ENCODE assay signal across 36 mouse cellular contexts in the genomic region with DNA sequence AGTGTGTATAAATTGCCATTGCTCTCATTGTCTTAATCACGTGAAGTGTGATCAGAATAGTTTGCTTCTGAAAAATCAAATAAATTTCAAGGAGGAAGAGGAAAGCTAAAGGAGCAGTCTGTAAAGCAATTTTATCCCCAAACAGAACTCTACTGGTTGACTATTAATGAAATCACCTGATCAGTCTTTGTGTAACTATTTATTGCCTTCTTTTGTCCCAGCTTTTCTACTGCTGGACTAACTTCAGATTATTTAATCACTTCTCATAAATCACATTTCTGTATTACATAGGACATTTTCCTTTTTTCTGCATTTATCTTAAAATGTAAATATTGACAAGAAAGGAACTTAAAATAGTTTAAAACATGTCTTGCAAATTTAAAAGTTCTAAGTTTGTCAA.
"Had no signal": no experiment of that assay in that cellular context is flagged by ENCODE, and none has a peak within 500 bp of the region (broad histone marks: within the 10 kb centered on the region; RNA-seq: fewer than 3 reads in every experiment).

No protein-coding gene starts in this region.

- H3K36me3 ChIP-seq: heart, embryonic 10.5 days; heart, embryonic 12.5 days; heart, embryonic 13.5 days; heart, embryonic 15.5 days; hindbrain, embryonic 10.5 days; hindbrain, embryonic 12.5 days; hindbrain, embryonic 13.5 days; hindbrain, embryonic 15.5 days; intestine, embryonic 15.5 days; kidney, embryonic 15.5 days had no signal

- DNase-seq: heart, adult 2 months; heart, postnatal 10 days; heart, postnatal 14 days; heart, postnatal 36 days; heart, postnatal 4 days; kidney, adult 11 months; kidney, adult 18-20 months; kidney, adult 2 months; kidney, adult 8-10 months; kidney, adult 9 months; kidney, postnatal 10 days; kidney, postnatal 14 days; kidney, postnatal 25 days; kidney, postnatal 36 days; kidney, postnatal 4 days; layer of hippocampus, adult 9-11 months; layer of hippocampus, postnatal 36 days had no signal

- H3K4me3 ChIP-seq: heart, adult 2 months; heart, embryonic 10.5 days; heart, embryonic 12.5 days; heart, embryonic 13.5 days; heart, embryonic 15.5 days; hindbrain, embryonic 10.5 days; hindbrain, embryonic 12.5 days; hindbrain, embryonic 13.5 days; hindbrain, embryonic 15.5 days; intestine, embryonic 15.5 days; kidney, embryonic 15.5 days; layer of hippocampus, adult 2 months had no signal

- H3K9ac ChIP-seq: heart, embryonic 12.5 days; heart, embryonic 13.5 days; heart, embryonic 15.5 days; hindbrain, embryonic 12.5 days; hindbrain, embryonic 13.5 days; hindbrain, embryonic 14.5 days; hindbrain, embryonic 15.5 days; intestine, embryonic 15.5 days; kidney, embryonic 15.5 days had no signal

- ATAC-seq: hindbrain, embryonic 16.5 days; hindbrain, postnatal 0 days; inflammation-experienced regulatory T-cells, adult 6 months; intestine, embryonic 15.5 days; intestine, embryonic 16.5 days; intestine, postnatal 0 days had no signal

- H3K4me2 ChIP-seq: heart, embryonic 11.5 days; heart, embryonic 12.5 days; heart, embryonic 13.5 days; heart, embryonic 15.5 days; hindbrain, embryonic 12.5 days; hindbrain, embryonic 13.5 days; hindbrain, embryonic 14.5 days; hindbrain, embryonic 15.5 days; intestine, embryonic 15.5 days; kidney, embryonic 15.5 days had no signal

- H3K4me1 ChIP-seq: heart, embryonic 10.5 days; heart, embryonic 12.5 days; heart, embryonic 13.5 days; heart, embryonic 15.5 days; hindbrain, embryonic 10.5 days; hindbrain, embryonic 12.5 days; hindbrain, embryonic 13.5 days; hindbrain, embryonic 15.5 days; intestine, embryonic 15.5 days; kidney, embryonic 15.5 days had no signal

- H3K27me3 ChIP-seq: heart, embryonic 12.5 days; heart, embryonic 13.5 days; heart, embryonic 15.5 days; hindbrain, embryonic 12.5 days; hindbrain, embryonic 13.5 days; hindbrain, embryonic 15.5 days; intestine, embryonic 15.5 days; kidney, embryonic 15.5 days had no signal

- H3K9me3 ChIP-seq: heart, embryonic 10.5 days; heart, embryonic 12.5 days; heart, embryonic 13.5 days; heart, embryonic 15.5 days; hindbrain, embryonic 10.5 days; hindbrain, embryonic 12.5 days; hindbrain, embryonic 13.5 days; hindbrain, embryonic 15.5 days; intestine, embryonic 15.5 days; kidney, embryonic 15.5 days had no signal

- H3K27ac ChIP-seq: heart, adult 2 months; heart, embryonic 10.5 days; heart, embryonic 13.5 days; heart, embryonic 15.5 days; hindbrain, embryonic 10.5 days; hindbrain, embryonic 12.5 days; hindbrain, embryonic 13.5 days; hindbrain, embryonic 14.5 days; hindbrain, embryonic 15.5 days; hindbrain, postnatal 0 days; intestine, embryonic 15.5 days; kidney, embryonic 15.5 days; kidney, postnatal 0 days; layer of hippocampus, adult 2 months had no signal
